Mouse (Mus musculus) mature B cell (primary cell): Measurements from ENCODE around the gene Dleu7.

ENCODE experiments used
- in situ Hi-C: fragments of 300-500 bp; cut with MboI; formaldehyde crosslinking; loops from 2 replicates; pipeline ENCODE4 v1.14.3; 2019

The Dleu7 gene

GRCm38 (mm10) chr14:62282974-62283373 is 9.9 kb downstream of the Dleu7 start:
- in situ Hi-C loops = no loop called here

DNA sequence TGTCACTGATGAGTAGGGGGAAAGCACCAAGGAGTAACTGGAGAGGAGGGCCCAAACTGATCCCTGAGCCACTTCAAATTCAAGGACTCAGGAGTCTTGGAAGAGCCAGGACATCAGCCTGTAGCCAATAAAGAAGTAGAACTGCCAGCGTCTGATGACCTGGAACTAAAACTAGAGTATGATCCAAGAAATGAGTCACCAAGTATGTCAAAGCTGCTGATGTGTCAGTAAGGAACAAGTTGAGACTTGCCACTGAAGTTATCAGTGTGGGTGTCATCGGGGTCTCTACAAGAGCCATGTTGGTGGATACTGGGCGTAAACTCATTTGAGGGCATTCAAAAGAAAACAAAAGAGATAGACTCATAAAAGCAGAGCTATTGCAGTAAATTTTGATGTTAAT is 19.2 kb downstream of the Dleu7 start:
- in situ Hi-C loops = no loop called here

DNA sequence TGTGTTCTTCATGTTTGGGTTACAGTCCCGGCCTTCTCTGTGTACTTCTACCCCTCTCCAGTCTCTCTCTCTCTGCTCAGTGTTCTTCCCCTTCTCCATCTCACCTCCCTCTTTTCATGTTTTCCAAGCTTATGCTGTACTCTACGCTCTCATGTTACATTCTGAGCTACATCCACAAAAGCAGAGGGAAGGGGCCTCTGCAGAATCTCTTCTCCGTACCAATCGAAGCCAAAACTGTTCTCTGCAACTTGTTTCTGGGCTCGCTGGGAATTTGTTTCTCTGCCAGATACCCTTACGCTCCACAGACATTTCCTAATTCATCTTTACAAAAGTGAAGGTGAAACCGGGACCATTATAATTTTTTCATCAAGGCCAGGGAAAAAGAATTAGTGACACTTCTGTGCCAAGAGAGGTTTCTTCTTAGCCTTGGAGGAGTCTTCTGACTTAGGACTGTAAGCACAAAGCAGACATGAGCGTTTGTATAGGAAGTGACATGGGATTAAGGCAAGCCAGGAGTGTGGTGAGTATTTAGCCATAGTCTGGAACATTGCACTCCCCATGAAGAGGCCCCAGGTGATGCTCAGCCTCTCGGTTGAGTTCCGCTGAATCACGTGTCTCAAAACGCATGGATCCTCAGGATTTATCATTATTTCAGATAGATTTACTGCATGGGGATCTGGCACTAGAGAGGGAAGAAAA is 22.0 kb downstream of the Dleu7 start:
- in situ Hi-C loops = no loop called here

DNA sequence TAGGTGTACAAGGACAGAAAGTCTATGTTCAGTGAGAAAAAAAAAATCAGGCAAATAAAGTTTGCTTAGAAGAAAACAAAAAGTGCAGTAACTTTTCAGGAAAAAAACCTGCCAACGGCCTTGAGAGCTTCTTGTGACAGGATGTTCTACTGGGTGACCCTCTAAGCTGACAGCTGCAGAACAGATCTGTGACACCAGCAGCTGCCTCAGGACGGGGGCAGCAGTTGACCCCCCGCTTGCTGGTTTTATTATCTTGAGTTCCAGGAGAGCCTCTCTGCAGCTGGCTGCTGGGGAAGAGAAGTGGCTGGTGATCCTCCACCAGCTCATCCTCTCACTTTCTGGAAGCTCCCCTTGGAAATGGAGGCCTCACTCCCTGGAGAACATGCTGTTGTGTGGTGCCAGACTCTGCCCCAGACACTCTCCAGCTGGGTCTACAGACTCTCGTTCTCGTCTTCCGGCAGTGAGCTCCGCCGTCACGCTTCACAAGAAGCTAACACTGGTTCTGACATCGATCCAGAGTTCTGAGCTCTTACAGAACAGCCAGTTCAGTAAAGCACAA is 33.8 kb downstream of the Dleu7 start:
- in situ Hi-C loops = no loop called here

DNA sequence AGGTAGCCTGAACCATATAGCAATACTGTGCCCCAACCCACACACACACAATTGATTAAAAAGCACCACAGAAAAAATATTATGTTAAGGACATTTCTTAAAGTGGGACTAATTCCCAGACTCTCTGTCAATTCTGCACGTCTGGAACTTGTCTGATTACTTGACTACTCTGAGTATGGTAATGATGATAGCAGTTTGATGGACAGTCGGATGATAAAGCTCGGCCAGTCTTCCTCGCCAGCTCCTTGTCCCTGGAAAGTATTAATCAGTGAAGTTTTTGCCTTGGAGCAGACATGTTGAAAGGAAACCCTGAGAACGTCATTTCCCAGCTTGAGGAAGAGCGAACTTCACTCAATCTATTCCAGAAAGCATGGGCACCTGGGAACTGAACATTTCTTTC is 34.7 kb downstream of the Dleu7 start:
- in situ Hi-C loops = no loop called here

- in situ Hi-C loops = no loop called here
Measured at GRCm38 (mm10) chr14:62256066-62256465, 36.8 kb downstream of the Dleu7 start.

DNA sequence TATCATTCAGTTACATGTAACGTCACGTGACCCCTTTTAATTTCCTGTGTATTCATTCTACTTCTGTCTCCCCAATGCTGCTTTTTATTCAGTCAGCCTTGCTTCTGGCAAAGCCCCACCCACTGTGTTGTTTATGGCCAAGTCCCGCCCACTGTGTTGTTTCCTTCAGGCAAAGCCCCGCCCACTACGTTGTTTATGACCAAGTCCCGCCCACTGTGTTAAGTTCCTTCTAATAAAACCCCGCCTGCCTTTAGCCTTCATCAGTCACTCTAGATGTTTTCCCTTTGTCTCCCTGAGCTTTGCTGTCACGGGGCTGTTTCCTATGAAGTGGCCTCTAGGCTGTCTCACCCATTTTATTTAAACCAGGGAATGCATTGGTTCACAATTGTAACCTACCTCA is 38.5 kb downstream of the Dleu7 start:
- in situ Hi-C loops = no loop called here

DNA sequence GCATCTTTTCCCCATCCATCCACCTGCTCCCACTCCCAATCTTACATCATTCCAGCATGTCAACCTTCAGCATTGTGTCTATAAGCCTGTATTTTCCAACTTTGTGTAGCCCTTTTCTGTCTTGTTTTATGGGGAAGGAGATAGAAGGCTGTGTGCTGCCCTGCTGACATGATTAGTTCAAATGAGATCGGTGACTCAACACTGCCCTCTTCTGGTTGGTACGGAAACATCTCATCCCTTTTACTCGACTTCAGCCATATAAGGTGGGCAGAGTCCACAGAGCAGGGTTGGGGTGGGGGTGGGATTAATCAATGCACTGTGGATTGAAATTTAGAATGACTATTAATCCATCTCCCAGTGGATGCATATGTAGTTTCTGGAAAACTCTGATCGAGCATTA is 40.8 kb downstream of the Dleu7 start:
- in situ Hi-C loops = no loop called here

- in situ Hi-C loops = no loop called here
Measured at GRCm38 (mm10) chr14:62250046-62250445, 42.8 kb downstream of the Dleu7 start.

DNA sequence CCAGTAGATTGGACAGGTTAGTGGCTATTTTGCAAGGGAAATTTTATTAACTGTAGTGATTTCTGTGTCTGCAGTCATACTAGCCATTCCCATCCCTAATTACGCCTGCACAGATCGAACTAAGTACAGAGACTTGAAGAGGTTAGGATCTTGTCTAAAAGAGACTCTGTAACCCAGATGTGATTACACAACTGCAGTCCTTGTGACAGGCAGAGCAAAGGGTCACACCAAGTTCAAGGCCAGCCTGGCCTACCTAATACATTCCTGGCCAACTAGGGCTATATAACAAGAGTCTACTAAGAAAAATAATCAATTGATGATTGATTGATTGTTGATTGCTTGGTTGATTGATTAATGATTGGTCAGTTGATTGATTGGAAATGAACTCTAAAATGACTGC is 43.6 kb downstream of the Dleu7 start:
- in situ Hi-C loops = loop anchor here (10.0 kb wide), 1 partner anchor 674 kb away; no protein-coding TSS in a partner anchor

GRCm38 (mm10) chr14:62248796-62249195 is 44.1 kb downstream of the Dleu7 start:
- in situ Hi-C loops = loop anchor here (10.0 kb wide), 1 partner anchor 674 kb away; no protein-coding TSS in a partner anchor

GRCm38 (mm10) chr14:62248345-62248744 is 44.5 kb downstream of the Dleu7 start:
- in situ Hi-C loops = loop anchor here (10.0 kb wide), 1 partner anchor 674 kb away; no protein-coding TSS in a partner anchor

DNA sequence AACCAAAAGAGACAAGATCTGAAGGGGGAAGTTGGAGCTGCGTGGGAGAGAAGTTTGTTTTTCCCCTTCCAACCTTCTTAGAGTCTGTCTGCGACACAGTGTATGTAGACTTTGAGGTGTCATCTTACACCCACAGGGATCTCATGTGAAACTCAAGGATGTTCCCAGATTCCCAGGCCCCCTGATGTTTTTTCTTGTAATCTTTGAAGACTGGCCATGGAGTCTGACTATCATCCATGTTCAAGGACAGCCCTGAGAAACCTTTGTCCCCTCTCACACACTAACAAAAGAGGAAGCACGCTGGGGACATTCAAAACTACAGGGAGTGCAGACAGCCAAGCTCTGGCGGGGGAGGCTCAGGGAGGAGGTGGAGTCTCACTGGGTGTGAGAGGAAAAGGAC is 47.3 kb downstream of the Dleu7 start:
- in situ Hi-C loops = loop anchor here (10.0 kb wide), 1 partner anchor 671 kb away; no protein-coding TSS in a partner anchor

DNA sequence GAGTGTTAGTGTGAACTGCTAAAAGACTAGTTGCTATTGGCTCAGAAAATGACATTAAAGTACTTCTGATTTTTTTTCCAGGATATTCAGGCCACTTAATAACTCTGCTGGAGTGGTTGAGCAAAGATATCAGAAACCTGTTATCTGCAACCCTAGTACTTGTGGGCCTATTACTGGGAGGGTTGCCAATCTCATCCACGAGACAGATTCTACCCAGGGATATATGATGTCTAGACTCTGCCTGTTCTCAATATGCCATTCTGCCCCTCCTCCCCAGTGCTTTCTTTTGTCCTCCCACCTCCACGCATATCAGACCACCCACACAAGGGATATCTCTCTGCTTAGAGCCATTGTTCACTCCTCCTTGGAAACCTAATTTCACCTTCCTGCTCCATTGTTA is 49.3 kb downstream of the Dleu7 start:
- in situ Hi-C loops = loop anchor here (10.0 kb wide), 1 partner anchor 669 kb away; no protein-coding TSS in a partner anchor

GRCm38 (mm10) chr14:62235969-62236368 is 56.9 kb downstream of the Dleu7 start:
- in situ Hi-C loops = no loop called here

GRCm38 (mm10) chr14:62235214-62235613 is 57.6 kb downstream of the Dleu7 start:
- in situ Hi-C loops = no loop called here

GRCm38 (mm10) chr14:62230968-62231367 is 61.9 kb downstream of the Dleu7 start:
- in situ Hi-C loops = no loop called here

GRCm38 (mm10) chr14:62227101-62227500 is 65.7 kb downstream of the Dleu7 start:
- in situ Hi-C loops = no loop called here

DNA sequence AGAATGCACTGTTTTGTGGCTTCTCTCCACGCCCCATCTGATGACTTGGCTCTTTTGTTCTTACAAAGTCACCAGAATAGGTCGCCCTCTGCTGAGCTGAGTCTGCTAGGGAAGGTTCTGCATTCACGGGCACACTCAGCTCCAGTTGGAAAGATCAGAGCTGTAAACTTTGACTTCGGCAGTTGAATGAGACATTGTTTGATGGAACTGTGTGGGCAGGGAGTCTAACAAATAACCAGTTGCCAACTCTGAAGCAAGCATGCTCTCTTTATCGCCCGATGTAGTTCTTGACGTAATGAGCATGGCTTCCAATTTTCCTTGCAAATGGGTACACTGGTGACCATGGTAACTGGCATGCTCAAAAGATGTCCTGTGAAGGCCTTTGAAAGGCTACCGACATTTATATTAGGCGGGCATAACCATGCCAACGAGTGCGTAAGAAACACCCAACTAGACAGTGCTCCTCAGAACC is 66.2 kb downstream of the Dleu7 start:
- in situ Hi-C loops = no loop called here
